Mouse (Mus musculus): ENCODE measurements around the gene Coq10b.

DNA sequence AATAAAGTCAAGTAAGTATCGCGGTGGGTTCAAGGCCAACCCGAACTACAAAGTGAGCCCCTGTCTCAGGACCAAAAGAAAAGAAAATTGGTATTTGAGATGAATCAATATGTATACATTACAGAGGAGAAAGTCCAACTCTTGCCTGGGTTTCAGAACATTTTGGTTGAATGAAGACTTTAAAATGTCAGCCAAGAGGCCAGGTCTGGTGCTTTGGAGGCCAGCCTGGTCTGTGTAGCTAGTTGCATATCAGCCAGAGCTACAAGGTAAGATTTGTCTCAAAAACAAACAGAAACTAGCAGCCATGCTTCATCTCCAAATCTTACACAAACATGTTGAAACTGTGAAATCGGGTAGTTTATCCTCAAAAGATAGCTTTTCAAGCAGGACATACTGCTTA is 1.0 kb downstream of the Coq10b start:
- TF ChIP-seq CTCF (conservative IDR thresholded peaks at IDR 0.05; ENCODE audit: insufficient read depth, insufficient read length, low read depth, low read length) (no peak), POLR2A (IDR thresholded peaks at IDR 0.05; ENCODE audit: low read depth, low read length) (no peak)
